Mouse (Mus musculus): ENCODE measurements around the gene Dzip1. TPM values are rescaled to one million over a fixed set of nuclear protein-coding genes. Genes with fewer than 3 reads are reported as not detected.

Gene Dzip1
- polyA plus RNA-seq (2016; fragmentation: Nextera tagmentation; extraction: Ambion mirVana): 37.7 and 38.3 TPM in 2 replicates

DNA sequence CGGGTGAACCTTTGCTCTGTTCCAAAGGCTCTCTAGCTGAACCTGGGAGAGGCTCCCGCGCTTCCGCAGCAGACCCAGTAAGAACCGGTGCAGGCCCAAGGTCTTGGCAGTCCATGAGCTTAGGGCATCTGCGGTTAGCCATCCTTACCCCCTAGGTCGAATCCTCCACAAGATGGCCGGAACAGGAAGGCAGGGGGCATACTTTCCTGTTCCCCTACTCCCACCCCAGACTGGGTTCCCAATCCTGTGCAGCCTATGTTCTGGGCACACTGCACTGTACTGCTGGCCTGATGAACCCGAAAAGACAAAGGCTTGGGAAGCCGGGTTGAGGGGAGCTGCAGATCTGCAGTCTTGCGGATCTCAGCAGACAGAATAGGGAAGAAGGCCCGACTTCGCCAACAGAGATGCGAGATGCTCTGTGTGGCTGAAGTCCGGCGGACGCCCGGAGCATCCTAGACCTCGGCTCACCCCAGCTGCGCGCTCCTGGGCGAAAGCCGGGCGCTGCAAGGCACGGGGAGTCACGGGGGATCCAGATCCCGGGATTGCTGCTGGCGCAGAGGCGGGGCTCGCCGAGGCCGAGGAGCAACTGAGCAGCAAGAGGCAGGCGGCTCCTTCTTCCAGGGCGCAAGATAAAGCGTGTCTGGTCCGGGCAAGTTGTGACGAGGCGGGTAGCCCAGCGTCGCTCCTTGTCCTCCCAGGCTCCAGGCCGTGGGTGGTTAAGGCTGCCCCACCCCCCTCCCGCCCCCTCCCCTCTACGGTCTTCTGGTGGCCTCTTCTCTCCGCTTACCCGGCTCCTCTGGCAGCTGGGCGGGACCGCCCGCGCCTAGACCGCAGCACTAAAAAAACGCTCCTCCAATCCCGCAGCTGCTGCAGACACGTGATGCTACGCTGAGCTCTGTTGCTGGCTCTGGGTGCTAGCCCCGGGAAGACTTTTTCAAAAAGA, at the start of gene Dzip1:
Gene Dzip1, minus strand, starts transcription at position 788 of the 943 bp plus-strand sequence.
- WGBS: 1% methylated on average over 51 of the region's 55 CpGs
- Histone ChIP-seq H3K4me3 (replicated peaks) (peak within 1 kb of the TSS; percentile 74), H3K36me3 (peaks cover 23% of the 10 kb centered on the region), H3K4me2 (peak within 1 kb of the TSS; percentile 85), H3K27me3 (peaks cover 17% of the 10 kb centered on the region), H3K9me3 (no peaks in the 10 kb centered on the region), H3K4me1 (replicated peaks) (peaks cover 30% of the 10 kb centered on the region), H3K9ac (replicated peaks) (peak within 1 kb of the TSS; percentile 87), H3K27ac (peak within 1 kb of the TSS; percentile 94)
- ATAC-seq (ENCODE audit: insufficient number of reproducible peaks, insufficient read depth, low FRiP score, low TSS enrichment, low read depth): peak; percentile 93

DNA sequence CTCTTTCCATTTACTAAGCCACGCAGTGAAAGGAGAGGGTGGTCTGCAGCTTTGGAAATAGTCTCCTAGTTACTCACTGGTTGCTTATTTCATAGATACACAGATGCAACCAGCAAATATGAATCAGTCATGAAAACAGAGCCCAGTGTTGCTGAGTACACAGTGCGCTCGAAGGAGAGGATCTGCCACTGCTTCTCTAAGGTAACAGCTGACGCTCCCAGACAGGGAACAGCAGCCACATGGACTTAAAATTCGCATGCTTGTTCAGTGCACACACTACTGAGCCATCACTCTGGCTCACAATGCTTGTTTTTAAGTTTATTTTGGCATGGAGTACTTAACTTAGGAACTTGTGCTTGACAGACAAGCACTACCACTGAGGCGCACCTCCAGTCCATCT, 47.0 kb upstream of the Dzip1 start:
- Histone ChIP-seq H3K9me3 (no peaks in the 10 kb centered on the region), H3K27ac (no peak overlapping the region), H3K36me3 (peaks cover 97% of the 10 kb centered on the region), H3K4me3 (replicated peaks) (no peak overlapping the region), H3K4me2 (no peak overlapping the region), H3K9ac (replicated peaks) (no peak overlapping the region), H3K4me1 (replicated peaks) (no peaks in the 10 kb centered on the region), H3K27me3 (no peaks in the 10 kb centered on the region)
- no peak for ATAC-seq (ENCODE audit: insufficient number of reproducible peaks, insufficient read depth, low FRiP score, low TSS enrichment, low read depth)
- 94% methylated on average over 6 of the region's 6 CpGs for WGBS

DNA sequence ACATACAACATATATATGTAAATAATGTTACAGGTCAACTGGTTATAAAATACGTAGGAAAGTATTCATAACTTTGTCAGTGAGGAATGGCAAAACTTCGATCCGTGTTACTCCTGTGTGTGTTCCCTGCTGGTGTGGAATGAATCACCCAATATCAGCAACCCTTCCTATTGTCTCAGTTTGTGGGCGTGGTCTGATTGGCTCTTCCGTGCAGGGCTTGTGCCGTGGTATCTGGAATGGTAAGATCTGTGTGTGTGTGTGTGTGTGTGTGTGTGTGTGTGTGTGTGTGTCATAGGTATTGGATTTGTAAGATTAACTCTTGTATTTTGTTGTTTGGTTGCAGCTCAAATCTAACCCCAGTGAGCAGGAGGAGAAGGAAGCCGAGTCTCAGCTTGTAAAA, 42.4 kb upstream of the Dzip1 start:
- no peaks in the 10 kb centered on the region for H3K27me3 ChIP-seq
- peaks cover 61% of the 10 kb centered on the region for H3K36me3 ChIP-seq
- no peak overlapping the region for H3K27ac ChIP-seq
- no peak overlapping the region for H3K9ac ChIP-seq (replicated peaks)
- no peak overlapping the region for H3K4me2 ChIP-seq
- no peak for ATAC-seq (ENCODE audit: insufficient number of reproducible peaks, insufficient read depth, low FRiP score, low TSS enrichment, low read depth)
- no peaks in the 10 kb centered on the region for H3K4me1 ChIP-seq (replicated peaks)
- H3K4me3 ChIP-seq (replicated peaks): no peak overlapping the region
- WGBS: 92% methylated on average over 7 of the region's 7 CpGs
- no peaks in the 10 kb centered on the region for H3K9me3 ChIP-seq

DNA sequence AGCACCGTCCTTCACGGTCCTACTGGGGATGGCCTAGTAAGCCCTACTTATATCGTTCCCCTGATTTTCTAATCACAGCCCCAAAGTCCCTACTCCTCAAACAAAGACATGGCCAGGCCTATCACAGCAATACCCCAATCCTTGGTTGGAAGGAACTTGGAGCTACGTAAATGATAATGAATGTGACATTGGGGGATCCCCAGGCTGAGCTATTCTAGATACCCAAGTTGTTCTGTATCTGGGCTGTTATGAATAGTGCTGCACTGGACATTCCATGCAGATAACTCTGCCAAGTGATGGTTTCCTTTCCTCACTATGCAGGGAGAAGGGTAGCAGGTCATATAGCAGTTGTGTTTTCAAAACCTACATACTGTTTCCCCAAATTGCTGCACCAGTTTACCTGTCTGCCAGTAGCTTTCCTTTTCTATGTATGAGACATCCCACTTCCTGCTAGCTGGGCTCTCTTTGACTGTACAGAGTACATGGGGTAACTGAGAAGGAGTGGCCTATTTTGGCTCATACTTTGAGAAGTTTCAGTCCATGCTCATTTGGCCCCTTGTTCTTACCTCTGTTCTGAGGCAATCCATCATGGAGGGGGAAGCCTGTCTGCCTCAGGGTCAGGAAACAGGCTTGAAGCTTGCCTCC, 40.2 kb upstream of the Dzip1 start:
- H3K4me3 ChIP-seq (replicated peaks): no peak overlapping the region
- no peaks in the 10 kb centered on the region for H3K4me1 ChIP-seq (replicated peaks)
- no peak overlapping the region for H3K9ac ChIP-seq (replicated peaks)
- H3K36me3 ChIP-seq: peaks cover 59% of the 10 kb centered on the region
- no peak overlapping the region for H3K27ac ChIP-seq
- ATAC-seq (ENCODE audit: insufficient number of reproducible peaks, insufficient read depth, low FRiP score, low TSS enrichment, low read depth): no peak
- H3K27me3 ChIP-seq: no peaks in the 10 kb centered on the region
- H3K9me3 ChIP-seq: no peaks in the 10 kb centered on the region
- 93% methylated on average over 4 of the region's 4 CpGs for WGBS
- H3K4me2 ChIP-seq: no peak overlapping the region

DNA sequence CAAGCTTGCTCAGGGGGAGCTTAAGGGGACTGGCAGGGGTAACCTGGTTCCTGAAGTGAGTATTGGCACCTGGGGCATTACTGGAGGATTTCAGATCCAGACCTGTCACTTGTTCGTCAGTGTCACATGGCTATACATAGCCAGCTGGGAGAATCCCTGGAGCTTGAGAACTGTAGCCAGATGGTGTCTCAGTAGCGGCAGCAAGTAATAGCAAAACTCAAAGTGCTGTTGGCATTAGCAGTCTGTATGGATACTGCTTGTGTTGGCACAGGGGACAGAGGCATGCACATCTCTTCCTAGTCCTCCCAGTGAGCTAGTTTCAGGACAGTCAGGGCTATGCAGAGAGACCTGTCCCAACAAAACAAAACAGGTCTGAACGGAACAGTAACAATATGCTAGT, 32.8 kb upstream of the Dzip1 start:
- Histone ChIP-seq H3K9me3 (no peaks in the 10 kb centered on the region), H3K4me1 (replicated peaks) (no peaks in the 10 kb centered on the region), H3K4me3 (replicated peaks) (no peak overlapping the region), H3K36me3 (peaks cover 82% of the 10 kb centered on the region), H3K27ac (no peak overlapping the region), H3K9ac (replicated peaks) (no peak overlapping the region), H3K4me2 (no peak overlapping the region), H3K27me3 (no peaks in the 10 kb centered on the region)
- no peak for ATAC-seq (ENCODE audit: insufficient number of reproducible peaks, insufficient read depth, low FRiP score, low TSS enrichment, low read depth)
- 87% methylated on average over 3 of the region's 3 CpGs for WGBS

DNA sequence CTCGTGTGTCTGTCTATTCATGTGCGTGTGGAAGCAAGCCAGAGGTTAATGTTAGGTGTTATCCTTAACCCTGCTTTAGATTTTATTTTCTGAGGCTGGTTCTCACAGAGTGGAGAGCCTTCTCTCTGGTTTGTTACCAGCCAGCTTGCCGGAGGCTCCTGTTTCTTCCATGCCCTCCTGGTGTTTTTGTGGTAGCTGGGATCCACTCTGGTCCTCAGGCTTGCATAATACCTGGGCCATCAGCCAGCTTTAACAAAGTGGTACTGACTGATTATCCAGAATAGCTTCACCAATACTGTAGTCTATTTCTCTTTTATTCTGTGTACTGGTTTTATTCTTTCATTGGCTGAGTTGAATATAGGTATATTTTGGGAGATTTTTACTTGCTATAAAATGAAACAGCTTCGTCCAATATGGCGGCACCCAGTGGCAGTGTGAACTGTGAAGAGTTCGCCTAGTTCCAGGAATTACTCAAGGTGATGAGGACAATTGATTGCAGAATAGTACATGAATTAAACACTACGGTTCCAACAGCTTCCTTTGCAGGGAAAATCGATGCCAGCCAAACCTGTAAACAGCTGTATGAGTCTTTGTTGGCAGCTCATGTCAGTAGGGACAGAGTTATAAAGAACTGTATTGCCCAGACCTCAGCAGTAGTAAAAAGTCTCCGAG, 26.8 kb upstream of the Dzip1 start:
- WGBS: 90% methylated on average over 9 of the region's 9 CpGs
- H3K9me3 ChIP-seq: no peaks in the 10 kb centered on the region
- H3K4me1 ChIP-seq (replicated peaks): no peaks in the 10 kb centered on the region
- no peak overlapping the region for H3K9ac ChIP-seq (replicated peaks)
- peaks cover 35% of the 10 kb centered on the region for H3K36me3 ChIP-seq
- H3K27me3 ChIP-seq: no peaks in the 10 kb centered on the region
- no peak for ATAC-seq (ENCODE audit: insufficient number of reproducible peaks, insufficient read depth, low FRiP score, low TSS enrichment, low read depth)
- no peak overlapping the region for H3K4me3 ChIP-seq (replicated peaks)
- H3K27ac ChIP-seq: no peak overlapping the region
- no peak overlapping the region for H3K4me2 ChIP-seq

DNA sequence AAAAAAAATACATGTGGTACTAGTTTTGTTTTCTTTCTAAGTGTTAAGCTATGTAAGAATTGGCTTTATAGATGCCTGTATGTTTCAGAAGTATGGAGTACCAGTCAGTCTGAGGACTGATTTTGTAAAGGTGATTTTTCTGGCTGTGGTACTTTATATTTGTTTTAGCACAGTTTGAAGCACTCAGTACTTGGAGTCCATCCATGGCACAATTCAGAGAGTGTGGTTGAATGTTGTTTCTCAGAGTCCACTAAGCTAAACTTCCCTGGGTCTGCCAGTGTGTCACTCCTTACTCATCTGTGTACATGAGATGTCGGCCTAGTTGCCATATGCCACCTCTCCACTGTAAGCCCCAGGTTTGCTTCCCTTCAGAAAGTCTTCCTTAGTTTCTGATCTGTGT, 23.6 kb upstream of the Dzip1 start:
- no peaks in the 10 kb centered on the region for H3K4me1 ChIP-seq (replicated peaks)
- no peaks in the 10 kb centered on the region for H3K9me3 ChIP-seq
- no peaks in the 10 kb centered on the region for H3K27me3 ChIP-seq
- H3K27ac ChIP-seq: no peak overlapping the region
- no peak overlapping the region for H3K9ac ChIP-seq (replicated peaks)
- H3K4me3 ChIP-seq (replicated peaks): no peak overlapping the region
- no peak for ATAC-seq (ENCODE audit: insufficient number of reproducible peaks, insufficient read depth, low FRiP score, low TSS enrichment, low read depth)
- no peak overlapping the region for H3K4me2 ChIP-seq
- peaks cover 9% of the 10 kb centered on the region for H3K36me3 ChIP-seq
- WGBS: 89% methylated on average over 1 of the region's 1 CpGs

DNA sequence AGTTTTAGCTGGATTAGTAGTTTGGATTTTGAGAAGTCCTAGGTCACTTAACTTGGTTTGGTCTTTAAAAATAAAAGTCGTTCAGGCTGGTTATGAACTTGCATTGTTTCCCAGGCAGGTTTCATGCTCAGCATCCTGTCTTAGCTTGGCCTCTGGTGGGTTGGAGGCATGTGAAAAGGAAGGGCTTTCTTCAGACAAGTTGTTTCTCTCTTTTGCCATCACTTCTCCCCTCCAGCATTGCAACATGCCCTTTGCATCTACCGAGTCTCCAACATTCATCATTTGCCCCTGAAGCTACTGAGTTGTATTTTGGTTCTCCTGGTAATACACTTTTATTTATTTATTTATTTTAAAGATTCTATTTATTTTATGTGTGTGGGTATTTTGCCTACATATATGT, 19.4 kb upstream of the Dzip1 start:
- H3K4me3 ChIP-seq (replicated peaks): no peak overlapping the region
- ATAC-seq (ENCODE audit: insufficient number of reproducible peaks, insufficient read depth, low FRiP score, low TSS enrichment, low read depth): no peak
- no peaks in the 10 kb centered on the region; the same call in 1 of the 2 replicates for H3K36me3 ChIP-seq
- H3K9ac ChIP-seq (replicated peaks): no peak overlapping the region
- no peak overlapping the region for H3K4me2 ChIP-seq
- WGBS: 84% methylated on average over 2 of the region's 2 CpGs
- H3K4me1 ChIP-seq (replicated peaks): peaks cover 14% of the 10 kb centered on the region; the same call in 1 of the 2 replicates
- H3K9me3 ChIP-seq: no peaks in the 10 kb centered on the region
- no peaks in the 10 kb centered on the region for H3K27me3 ChIP-seq
- H3K27ac ChIP-seq: no peak overlapping the region

DNA sequence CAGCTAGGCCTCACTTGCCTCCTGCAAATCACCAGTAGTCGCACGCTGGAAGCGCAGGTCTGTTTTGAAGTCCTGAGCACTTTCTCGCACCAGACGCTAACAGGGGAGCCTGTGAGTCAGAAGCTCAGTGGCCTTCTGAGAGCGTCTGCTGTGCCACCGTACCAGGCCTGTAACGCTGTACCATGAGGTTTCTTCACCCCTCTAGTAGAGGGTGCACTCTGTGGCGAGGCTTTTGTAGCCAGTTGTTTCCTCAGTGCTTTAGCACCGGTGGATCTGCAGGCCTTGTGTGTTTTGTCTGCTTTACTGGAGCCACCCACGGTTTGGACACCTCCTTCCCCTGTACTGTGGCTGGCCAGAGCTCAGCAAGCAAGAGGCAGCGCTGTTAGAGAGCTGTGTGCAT, 16.8 kb upstream of the Dzip1 start:
- Histone ChIP-seq H3K9me3 (no peaks in the 10 kb centered on the region), H3K27me3 (no peaks in the 10 kb centered on the region), H3K4me3 (replicated peaks) (no peak overlapping the region), H3K4me2 (no peak overlapping the region), H3K36me3 (no peaks in the 10 kb centered on the region; the same call in 1 of the 2 replicates), H3K9ac (replicated peaks) (no peak overlapping the region), H3K27ac (no peak overlapping the region), H3K4me1 (replicated peaks) (peaks cover 25% of the 10 kb centered on the region)
- WGBS: 46% methylated on average over 12 of the region's 12 CpGs
- no peak for ATAC-seq (ENCODE audit: insufficient number of reproducible peaks, insufficient read depth, low FRiP score, low TSS enrichment, low read depth)

DNA sequence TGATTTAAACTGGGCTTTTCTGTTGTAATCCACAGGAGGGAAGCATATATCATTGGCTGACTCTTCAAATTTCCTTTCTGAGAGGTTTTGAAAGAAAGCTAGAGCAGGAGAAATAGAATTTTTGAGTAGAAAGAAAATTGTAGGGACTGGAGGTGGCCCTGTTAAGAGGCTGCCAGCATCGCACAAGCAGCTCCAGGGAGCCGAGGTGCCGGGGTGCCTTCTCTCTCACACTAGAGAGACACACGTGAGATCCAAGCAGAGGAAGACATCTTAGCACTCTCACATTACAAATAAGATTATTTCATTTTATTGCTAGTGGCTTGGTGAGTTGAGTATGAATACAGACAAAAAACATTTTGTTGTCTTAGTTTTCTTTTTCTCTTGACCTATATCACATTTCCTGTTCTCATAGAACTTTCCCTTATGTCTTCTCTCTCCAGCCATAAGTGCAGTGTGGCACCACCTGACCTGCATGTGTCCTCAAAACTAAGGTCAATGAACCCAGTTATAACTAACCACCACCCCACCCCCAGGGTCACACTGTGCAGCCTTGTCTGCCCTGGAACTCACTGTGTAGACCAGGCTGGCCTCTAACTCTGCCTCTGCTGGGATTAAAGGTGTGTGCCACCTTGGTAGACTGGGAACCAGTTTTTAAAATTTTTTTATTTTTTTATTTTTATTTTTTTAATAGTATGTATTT, 15.7 kb upstream of the Dzip1 start:
- no peak for ATAC-seq (ENCODE audit: insufficient number of reproducible peaks, insufficient read depth, low FRiP score, low TSS enrichment, low read depth)
- Histone ChIP-seq H3K9me3 (no peaks in the 10 kb centered on the region), H3K9ac (replicated peaks) (no peak overlapping the region), H3K27me3 (no peaks in the 10 kb centered on the region), H3K36me3 (no peaks in the 10 kb centered on the region; the same call in 1 of the 2 replicates), H3K4me3 (replicated peaks) (no peak overlapping the region), H3K27ac (no peak overlapping the region), H3K4me2 (no peak overlapping the region), H3K4me1 (replicated peaks) (peaks cover 28% of the 10 kb centered on the region)
- WGBS: 70% methylated on average over 4 of the region's 4 CpGs
